Mouse (Mus musculus): ENCODE measurements around the gene Podxl.

GRCm38 (mm10) chr6:31519001-31519471 is 44.7 kb downstream of the Podxl start:
- no peak for TF ChIP-seq CTCF (IDR thresholded peaks at IDR 0.05; ENCODE audit: control insufficient read depth, insufficient read depth, insufficient read length)
- TF ChIP-seq FOSL1 (IDR thresholded peaks at IDR 0.05; ENCODE audit: insufficient read depth, low read length, poor library complexity, severe bottlenecking) = no peak
- no peak for TF ChIP-seq MYOD1 (IDR thresholded peaks at IDR 0.05; ENCODE audit: control insufficient read depth, insufficient read length, low read depth)
- TF ChIP-seq MAX (IDR thresholded peaks at IDR 0.05) = no peak
